Mouse (Mus musculus): ENCODE measurements around the gene Tmco4. TPM values are rescaled to one million over a fixed set of nuclear protein-coding genes. Genes with fewer than 3 reads are reported as not detected.
A peak's percentile ranks its signal among the peaks of the same experiment; 100 is the strongest.

Gene Tmco4
- total and polyA plus RNA-seq, 3 experiments: 8.4 to 11.7 (median 9.2) TPM

DNA sequence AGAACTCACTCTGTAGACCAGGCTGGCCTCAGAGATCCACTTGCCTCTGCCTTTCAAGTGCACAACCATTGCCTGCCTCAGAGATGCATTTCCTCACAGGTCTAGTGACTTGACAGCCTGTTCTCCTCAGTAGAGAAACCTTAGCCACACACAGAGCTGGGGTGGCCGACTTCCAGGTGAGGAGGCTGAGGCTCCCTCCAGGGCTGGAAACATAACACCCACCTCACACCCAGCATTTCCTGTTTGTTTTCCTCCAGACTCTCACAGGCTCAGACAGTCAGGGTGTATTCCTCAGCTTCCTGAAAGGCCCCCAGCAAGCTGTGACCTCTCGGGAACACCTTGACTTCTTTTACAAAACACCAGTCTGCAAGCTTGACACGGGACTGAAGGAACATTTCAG is 2.5 kb downstream of the Tmco4 start:
- TF ChIP-seq POLR2A (IDR thresholded peaks at IDR 0.05; ENCODE audit: insufficient read depth, low read depth, low read length) (no peak), CTCF (IDR thresholded peaks at IDR 0.05) (no peak), EP300 (IDR thresholded peaks at IDR 0.05; ENCODE audit: insufficient read depth, low read depth, low read length) (no peak)
- Histone ChIP-seq H3K4me1 (ENCODE audit: control insufficient read depth, insufficient read depth, low read length) (no peaks in the 10 kb centered on the region; the same call in 1 of the 2 replicates), H3K27ac (no peak overlapping the region), H3K36me3 (ENCODE audit: control insufficient read depth, insufficient read depth, low read length) (no peaks in the 10 kb centered on the region), H3K79me2 (replicated peaks; ENCODE audit: control insufficient read depth, insufficient read depth, low read length) (no peaks in the 10 kb centered on the region), H3K4me3 (no peak overlapping the region), H3K9ac (ENCODE audit: low read depth, low read length) (no peak overlapping the region), H3K27me3 (ENCODE audit: control insufficient read depth, insufficient read depth, low read length) (no peaks in the 10 kb centered on the region)
- DNase-seq: no peak
- intact Hi-C loops (cut with DNase I): no loop called here
- WGBS: 48% methylated on average over 3 of the region's 3 CpGs

DNA sequence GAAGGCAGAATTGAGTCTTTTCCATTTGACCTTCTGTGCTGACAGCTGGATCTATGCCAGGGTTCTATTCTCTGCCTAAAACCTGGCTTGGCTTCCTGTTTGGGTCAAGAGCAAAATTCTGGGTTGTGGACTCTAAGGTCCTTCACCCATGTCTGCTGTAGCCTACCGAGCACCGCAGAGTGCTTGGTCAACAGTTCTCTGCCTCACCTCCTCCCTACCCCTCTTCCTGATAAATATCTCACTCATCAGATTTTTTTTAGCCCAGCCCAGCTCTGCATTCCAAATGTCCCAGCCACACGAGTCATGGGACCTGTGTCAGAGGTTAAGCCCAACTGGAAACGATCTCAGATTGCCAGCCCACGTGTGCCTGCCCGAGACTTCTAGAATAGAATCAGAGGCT is 3.4 kb downstream of the Tmco4 start:
- Histone ChIP-seq H3K27me3 (ENCODE audit: control insufficient read depth, insufficient read depth, low read length) (no peaks in the 10 kb centered on the region), H3K4me3 (no peak overlapping the region), H3K36me3 (ENCODE audit: control insufficient read depth, insufficient read depth, low read length) (no peaks in the 10 kb centered on the region), H3K27ac (no peak overlapping the region), H3K4me1 (ENCODE audit: control insufficient read depth, insufficient read depth, low read length) (no peaks in the 10 kb centered on the region; the same call in 1 of the 2 replicates), H3K9ac (ENCODE audit: low read depth, low read length) (no peak overlapping the region), H3K79me2 (replicated peaks; ENCODE audit: control insufficient read depth, insufficient read depth, low read length) (no peaks in the 10 kb centered on the region)
- intact Hi-C loops (cut with DNase I): no loop called here
- TF ChIP-seq POLR2A (IDR thresholded peaks at IDR 0.05; ENCODE audit: insufficient read depth, low read depth, low read length) (no peak), EP300 (IDR thresholded peaks at IDR 0.05; ENCODE audit: insufficient read depth, low read depth, low read length) (no peak), CTCF (IDR thresholded peaks at IDR 0.05) (no peak)
- 54% methylated on average over 6 of the region's 6 CpGs for WGBS
- DNase-seq: no peak

DNA sequence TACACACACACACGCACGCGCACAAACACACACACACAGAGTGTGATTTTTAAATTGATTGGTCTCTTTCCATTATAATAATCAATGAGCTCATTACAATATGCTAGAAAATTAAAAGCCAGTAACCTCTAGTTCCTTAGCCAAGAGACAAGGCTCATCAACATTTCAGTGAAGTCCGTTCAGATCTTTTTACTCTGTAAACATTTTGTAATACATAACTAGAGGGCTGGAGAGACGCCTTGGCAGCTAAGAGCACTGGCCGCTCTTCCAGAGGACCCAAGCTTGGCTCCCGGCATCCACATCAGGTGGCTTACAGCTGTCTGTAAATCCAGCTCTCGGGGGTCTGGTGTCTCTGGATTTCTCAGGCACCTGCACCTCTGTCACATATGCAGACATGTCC is 7.3 kb downstream of the Tmco4 start:
- Histone ChIP-seq H3K4me1 (ENCODE audit: control insufficient read depth, insufficient read depth, low read length) (no peaks in the 10 kb centered on the region; the same call in 1 of the 2 replicates), H3K4me3 (no peak overlapping the region), H3K27me3 (ENCODE audit: control insufficient read depth, insufficient read depth, low read length) (no peaks in the 10 kb centered on the region), H3K36me3 (ENCODE audit: control insufficient read depth, insufficient read depth, low read length) (no peaks in the 10 kb centered on the region), H3K79me2 (replicated peaks; ENCODE audit: control insufficient read depth, insufficient read depth, low read length) (no peaks in the 10 kb centered on the region), H3K27ac (no peak overlapping the region), H3K9ac (ENCODE audit: low read depth, low read length) (no peak overlapping the region)
- no peak for DNase-seq
- intact Hi-C loops (cut with DNase I): no loop called here
- WGBS: 87% methylated on average over 8 of the region's 8 CpGs
- TF ChIP-seq EP300 (IDR thresholded peaks at IDR 0.05; ENCODE audit: insufficient read depth, low read depth, low read length) (no peak), CTCF (IDR thresholded peaks at IDR 0.05) (no peak), POLR2A (IDR thresholded peaks at IDR 0.05; ENCODE audit: insufficient read depth, low read depth, low read length) (no peak)

DNA sequence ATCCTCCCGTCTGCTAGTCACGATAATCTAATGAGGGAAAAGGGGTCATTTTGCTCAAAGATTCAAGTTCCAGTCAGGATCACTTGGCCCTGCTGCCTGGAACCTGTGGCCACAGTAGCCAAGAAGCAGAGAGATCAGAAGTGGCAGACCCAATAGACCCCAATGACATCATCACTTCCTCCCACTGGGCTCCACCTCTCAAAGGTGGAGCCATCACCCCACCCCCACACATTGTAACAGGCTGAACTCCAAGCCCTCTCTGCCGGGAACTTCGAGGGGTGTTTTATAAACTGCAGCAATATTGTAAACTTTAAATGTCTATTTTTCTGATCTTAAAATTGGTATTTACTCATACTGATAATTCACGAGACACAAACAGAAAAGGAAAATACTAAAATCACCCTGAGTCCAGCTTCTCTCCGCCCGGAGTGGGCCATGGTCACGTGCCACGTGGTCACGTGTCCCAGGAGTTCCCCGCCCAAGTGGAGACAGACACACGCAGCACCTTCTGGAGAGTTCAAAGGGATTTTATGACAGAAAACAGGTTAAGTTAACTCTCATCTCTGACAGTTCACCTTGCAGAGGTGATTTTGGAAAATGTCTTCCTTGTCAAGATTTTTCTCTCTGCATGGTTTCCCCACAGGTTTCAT is 8.2 kb downstream of the Tmco4 start:
- no peaks in the 10 kb centered on the region for H3K27me3 ChIP-seq (ENCODE audit: control insufficient read depth, insufficient read depth, low read length)
- 36% methylated on average over 12 of the region's 12 CpGs for WGBS
- no peaks in the 10 kb centered on the region for H3K36me3 ChIP-seq (ENCODE audit: control insufficient read depth, insufficient read depth, low read length)
- H3K4me1 ChIP-seq (ENCODE audit: control insufficient read depth, insufficient read depth, low read length): no peaks in the 10 kb centered on the region
- intact Hi-C loops (cut with DNase I): no loop called here
- no peak overlapping the region for H3K4me3 ChIP-seq
- TF ChIP-seq CTCF (IDR thresholded peaks at IDR 0.05) (no peak), POLR2A (IDR thresholded peaks at IDR 0.05; ENCODE audit: insufficient read depth, low read depth, low read length) (no peak), EP300 (IDR thresholded peaks at IDR 0.05; ENCODE audit: insufficient read depth, low read depth, low read length) (no peak)
- no peak overlapping the region for H3K9ac ChIP-seq (ENCODE audit: low read depth, low read length)
- DNase-seq: no peak
- H3K27ac ChIP-seq: no peak overlapping the region
- H3K79me2 ChIP-seq (replicated peaks; ENCODE audit: control insufficient read depth, insufficient read depth, low read length): no peaks in the 10 kb centered on the region

DNA sequence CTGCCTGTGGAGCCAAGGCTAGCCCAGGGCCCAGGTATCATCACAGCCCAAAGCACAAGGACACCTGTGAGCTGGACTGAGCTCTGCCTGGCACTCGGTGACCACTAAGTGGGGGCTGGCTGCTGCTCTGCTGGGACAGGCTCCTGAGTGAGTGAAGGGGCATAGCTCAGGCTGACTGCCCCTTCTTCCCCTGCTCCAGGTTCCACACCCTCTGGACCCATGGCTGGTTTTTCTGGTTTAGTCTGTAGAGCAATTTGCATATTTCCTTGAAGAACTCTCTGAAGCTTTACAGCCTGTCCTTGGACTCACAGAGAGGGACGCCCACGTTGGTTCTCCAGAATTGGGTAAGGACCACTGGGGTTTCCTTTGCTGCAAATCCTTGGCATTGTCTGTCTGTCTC is 10.7 kb downstream of the Tmco4 start:
- WGBS: 78% methylated on average over 3 of the region's 3 CpGs
- intact Hi-C loops (cut with DNase I): no loop called here
- Histone ChIP-seq H3K79me2 (replicated peaks; ENCODE audit: control insufficient read depth, insufficient read depth, low read length) (no peaks in the 10 kb centered on the region), H3K4me1 (ENCODE audit: control insufficient read depth, insufficient read depth, low read length) (no peaks in the 10 kb centered on the region), H3K27me3 (ENCODE audit: control insufficient read depth, insufficient read depth, low read length) (no peaks in the 10 kb centered on the region), H3K4me3 (no peak overlapping the region), H3K9ac (ENCODE audit: low read depth, low read length) (no peak overlapping the region), H3K36me3 (ENCODE audit: control insufficient read depth, insufficient read depth, low read length) (no peaks in the 10 kb centered on the region), H3K27ac (no peak overlapping the region)
- DNase-seq: no peak
- TF ChIP-seq POLR2A (IDR thresholded peaks at IDR 0.05; ENCODE audit: insufficient read depth, low read depth, low read length) (no peak), CTCF (IDR thresholded peaks at IDR 0.05) (no peak), EP300 (IDR thresholded peaks at IDR 0.05; ENCODE audit: insufficient read depth, low read depth, low read length) (no peak)

DNA sequence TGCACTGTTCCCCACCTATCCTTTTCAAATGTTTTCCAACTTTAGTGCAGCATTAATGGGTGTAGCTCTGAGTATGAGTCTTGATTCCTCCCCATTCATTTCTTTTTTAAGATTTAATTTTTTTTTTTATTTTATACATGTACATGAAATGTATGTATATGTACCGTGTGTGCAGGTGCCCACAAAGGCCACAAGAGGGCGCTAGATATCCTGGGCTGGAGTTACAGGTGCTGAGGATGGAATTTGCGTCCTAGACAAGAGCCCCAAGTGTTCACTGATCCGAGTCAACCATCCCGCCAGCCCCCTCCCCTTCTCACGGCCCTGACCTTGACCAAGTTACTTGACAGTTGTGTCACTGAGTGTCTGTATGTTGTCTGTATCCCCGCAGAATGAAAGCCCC is 12.1 kb downstream of the Tmco4 start:
- no peak for DNase-seq
- WGBS: 79% methylated on average over 7 of the region's 7 CpGs
- no peaks in the 10 kb centered on the region for H3K4me1 ChIP-seq (ENCODE audit: control insufficient read depth, insufficient read depth, low read length)
- intact Hi-C loops (cut with DNase I): no loop called here
- no peak overlapping the region for H3K4me3 ChIP-seq
- H3K9ac ChIP-seq (ENCODE audit: low read depth, low read length): no peak overlapping the region
- no peaks in the 10 kb centered on the region for H3K79me2 ChIP-seq (replicated peaks; ENCODE audit: control insufficient read depth, insufficient read depth, low read length)
- no peak overlapping the region for H3K27ac ChIP-seq
- peak; percentile 35 for TF ChIP-seq CTCF (IDR thresholded peaks at IDR 0.05)
- TF ChIP-seq EP300 (IDR thresholded peaks at IDR 0.05; ENCODE audit: insufficient read depth, low read depth, low read length): no peak
- TF ChIP-seq POLR2A (IDR thresholded peaks at IDR 0.05; ENCODE audit: insufficient read depth, low read depth, low read length): no peak
- H3K27me3 ChIP-seq (ENCODE audit: control insufficient read depth, insufficient read depth, low read length): no peaks in the 10 kb centered on the region
- no peaks in the 10 kb centered on the region for H3K36me3 ChIP-seq (ENCODE audit: control insufficient read depth, insufficient read depth, low read length)
